Mouse (Mus musculus): ENCODE results near the gene Cgrrf1.

Cgrrf1 gene

GRCm38 (mm10) chr14:46821873-46822716 lies 9.8 kb upstream of the Cgrrf1 start, which contains the start of gene Gmfb:
Gene Gmfb (minus strand): TSS chr14:46822242.
- peak; percentile 97 to 99 for DNase-seq (ENCODE audit: inconsistent age in 2 of 2, low spot score in 1 of 2)

GRCm38 (mm10) chr14:46823996-46824395 lies 7.9 kb upstream of the Cgrrf1 start:
- no peak for DNase-seq (ENCODE audit: inconsistent age in 2 of 2, low spot score in 1 of 2)

GRCm38 (mm10) chr14:46827430-46827829 lies 4.5 kb upstream of the Cgrrf1 start:
- DNase-seq (ENCODE audit: inconsistent age in 2 of 2, low spot score in 1 of 2), result no peak

GRCm38 (mm10) chr14:46831295-46831694 lies 630 bp upstream of the Cgrrf1 start:
- no peak for DNase-seq (ENCODE audit: inconsistent age in 2 of 2, low spot score in 1 of 2)

- DNase-seq (ENCODE audit: inconsistent age in 2 of 2, low spot score in 1 of 2), result no peak
These were observed 688 bp downstream of the Cgrrf1 start for GRCm38 (mm10) chr14:46832354-46833272.

GRCm38 (mm10) chr14:46839326-46839725 lies 7.4 kb downstream of the Cgrrf1 start:
- no peak for DNase-seq (ENCODE audit: inconsistent age in 2 of 2, low spot score in 1 of 2)

- DNase-seq (ENCODE audit: inconsistent age in 2 of 2, low spot score in 1 of 2), result no peak
These were observed 13.8 kb downstream of the Cgrrf1 start for GRCm38 (mm10) chr14:46845706-46846105.

GRCm38 (mm10) chr14:46848063-46848590 lies 16.2 kb downstream of the Cgrrf1 start:
- DNase-seq (ENCODE audit: inconsistent age in 2 of 2, low spot score in 1 of 2), result no peak

GRCm38 (mm10) chr14:46848736-46849135 lies 16.8 kb downstream of the Cgrrf1 start:
- DNase-seq (ENCODE audit: inconsistent age in 2 of 2, low spot score in 1 of 2), result no peak

GRCm38 (mm10) chr14:46849769-46850168 lies 17.8 kb downstream of the Cgrrf1 start:
- no peak for DNase-seq (ENCODE audit: inconsistent age in 2 of 2, low spot score in 1 of 2)

GRCm38 (mm10) chr14:46853677-46854076 lies 21.8 kb downstream of the Cgrrf1 start:
- no peak for DNase-seq (ENCODE audit: inconsistent age in 2 of 2, low spot score in 1 of 2)

GRCm38 (mm10) chr14:46862922-46863321 lies 31.0 kb downstream of the Cgrrf1 start:
- no peak for DNase-seq (ENCODE audit: inconsistent age in 2 of 2, low spot score in 1 of 2)

GRCm38 (mm10) chr14:46880935-46881334 lies 49.0 kb downstream of the Cgrrf1 start:
- peak; percentile 67 to 91 for DNase-seq (ENCODE audit: inconsistent age in 2 of 2, low spot score in 1 of 2)

GRCm38 (mm10) chr14:46881581-46882430 lies 49.9 kb downstream of the Cgrrf1 start:
- peak in 1 of 2 experiments; percentile 49 for DNase-seq (ENCODE audit: inconsistent age in 2 of 2, low spot score in 1 of 2)

- peak; percentile 88 to 94 for DNase-seq (ENCODE audit: inconsistent age in 2 of 2, low spot score in 1 of 2)
These were observed 50.6 kb downstream of the Cgrrf1 start, which contains the start of gene Samd4 for GRCm38 (mm10) chr14:46882431-46883067. Gene Samd4 (plus strand): TSS chr14:46882854.

GRCm38 (mm10) chr14:46883068-46883870 lies 51.3 kb downstream of the Cgrrf1 start:
- DNase-seq (ENCODE audit: inconsistent age in 2 of 2, low spot score in 1 of 2), result peak; percentile 71 to 87

- DNase-seq (ENCODE audit: inconsistent age in 2 of 2, low spot score in 1 of 2), result peak; percentile 63 to 80
These were observed 52.0 kb downstream of the Cgrrf1 start for GRCm38 (mm10) chr14:46883871-46884441.

GRCm38 (mm10) chr14:46884701-46885428 lies 52.9 kb downstream of the Cgrrf1 start:
- DNase-seq (ENCODE audit: inconsistent age in 2 of 2, low spot score in 1 of 2), result peak; percentile 74 to 89

All from adrenal gland, adult (tissue).